Mouse (Mus musculus): Measurements from ENCODE around the gene C2cd4d. TPM values are rescaled to one million over a fixed set of nuclear protein-coding genes. Genes with fewer than 3 reads are reported as not detected.

C2cd4d gene
- polyA plus RNA-seq, 1 experiment from 2014 or later: 0.54 TPM

DNA sequence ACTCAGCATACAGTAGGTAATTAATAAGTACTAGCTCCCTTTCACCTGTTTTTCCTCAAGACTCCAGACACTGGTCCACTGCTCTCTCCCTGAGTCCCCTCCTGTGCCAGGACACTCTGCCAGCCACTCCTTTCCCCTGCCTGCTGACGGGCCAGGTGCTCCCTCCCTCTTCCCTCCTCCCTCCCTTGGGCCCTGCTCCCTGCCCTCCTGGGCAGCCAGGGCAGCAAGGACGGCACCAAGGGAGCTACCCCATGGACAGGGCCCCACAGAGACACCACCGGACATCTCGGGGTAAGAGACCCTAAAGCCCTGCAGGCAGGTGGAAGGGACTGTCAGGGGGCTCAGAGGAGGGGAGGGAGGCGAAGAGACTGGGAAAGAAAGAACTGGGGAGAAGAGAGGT lies 10.4 kb downstream of the C2cd4d start, which contains the start of gene Rorc:
Rorc (plus strand) TSS at position 154 of the 400 bp plus-strand sequence.
- Histone ChIP-seq H3K4me1 (ENCODE audit: control insufficient read depth, insufficient read depth, low read length) (peaks cover 24% of the 10 kb centered on the region), H3K4me2 (ENCODE audit: low read depth, low read length) (peak within 1 kb of the TSS; percentile 64), H3K9me3 (replicated peaks; ENCODE audit: control insufficient read depth, low read length) (no peaks in the 10 kb centered on the region), H3K36me3 (ENCODE audit: control insufficient read depth, insufficient read depth) (no peaks in the 10 kb centered on the region), H3K9ac (ENCODE audit: low read length) (peak within 1 kb of the TSS; percentile 70), H3K4me3 (ENCODE audit: low read length) (peak within 1 kb of the TSS; percentile 52), H3K27me3 (ENCODE audit: control insufficient read depth, insufficient read depth, low read length) (no peaks in the 10 kb centered on the region), H3K27ac (ENCODE audit: low read length) (peak within 1 kb of the TSS; percentile 44)
- ATAC-seq (replicated peaks; ENCODE audit: extremely low read depth, insufficient read depth, low FRiP score): 0 out of 2 replicates have a peak, but pooled peaks have one; percentile 25
- WGBS: 10% methylated on average over 5 of the region's 5 CpGs

DNA sequence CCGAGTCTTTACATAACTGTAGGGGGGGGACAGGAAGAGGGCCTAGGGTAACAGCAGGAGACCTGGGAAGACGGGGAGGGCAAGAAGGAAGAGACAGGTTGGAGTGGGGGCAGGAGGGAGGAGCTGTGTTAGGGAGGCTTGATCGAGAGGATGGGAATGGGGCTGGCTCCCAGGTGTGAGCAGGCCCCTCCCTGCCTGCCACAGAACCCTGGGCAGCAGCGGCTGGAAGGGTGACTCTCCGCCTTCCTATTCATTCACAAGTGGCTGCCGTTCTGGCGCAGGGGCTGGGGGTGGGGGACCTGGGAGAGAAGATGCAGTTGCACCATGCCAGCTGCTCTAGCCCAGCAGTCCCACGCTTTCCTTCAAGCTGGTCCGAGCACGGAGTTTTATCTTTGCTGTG lies 10.9 kb downstream of the C2cd4d start:
- peak; percentile 19 for ATAC-seq (replicated peaks; ENCODE audit: extremely low read depth, insufficient read depth, low FRiP score)
- Histone ChIP-seq H3K4me3 (ENCODE audit: low read length) (peak overlapping the region; percentile 52), H3K4me1 (ENCODE audit: control insufficient read depth, insufficient read depth, low read length) (peaks cover 24% of the 10 kb centered on the region), H3K4me2 (ENCODE audit: low read depth, low read length) (peak overlapping the region; percentile 64), H3K36me3 (ENCODE audit: control insufficient read depth, insufficient read depth) (no peaks in the 10 kb centered on the region), H3K9me3 (replicated peaks; ENCODE audit: control insufficient read depth, low read length) (no peaks in the 10 kb centered on the region), H3K27ac (ENCODE audit: low read length) (peak overlapping the region; percentile 44; the same call in 1 of the 2 replicates), H3K9ac (ENCODE audit: low read length) (peak overlapping the region; percentile 70), H3K27me3 (ENCODE audit: control insufficient read depth, insufficient read depth, low read length) (no peaks in the 10 kb centered on the region)
- 2% methylated on average over 10 of the region's 10 CpGs for WGBS

DNA sequence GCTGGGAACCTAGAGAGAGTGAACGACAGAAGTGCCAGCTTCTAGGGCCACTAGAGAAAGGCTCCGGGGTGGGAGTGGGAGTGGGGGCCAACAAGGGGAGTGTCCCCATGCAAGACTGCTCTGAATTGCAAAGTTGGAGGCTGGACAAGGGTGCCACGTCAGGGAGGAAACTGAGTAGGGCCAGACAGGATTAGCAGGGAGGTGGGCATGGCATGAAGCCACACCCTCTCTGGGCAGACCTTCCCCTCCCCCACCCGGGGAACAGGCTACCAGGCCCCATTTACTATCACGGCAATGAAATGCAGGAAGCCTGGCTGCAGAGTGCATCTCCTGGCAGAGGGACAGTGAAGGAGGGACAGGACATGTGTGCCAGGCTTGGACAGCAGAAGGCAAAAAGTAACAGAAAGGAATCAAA lies 11.4 kb downstream of the C2cd4d start:
- Histone ChIP-seq H3K9ac (ENCODE audit: low read length) (peak overlapping the region; percentile 70), H3K9me3 (replicated peaks; ENCODE audit: control insufficient read depth, low read length) (no peaks in the 10 kb centered on the region), H3K27ac (ENCODE audit: low read length) (no peak overlapping the region), H3K4me2 (ENCODE audit: low read depth, low read length) (peak overlapping the region; percentile 64), H3K4me1 (ENCODE audit: control insufficient read depth, insufficient read depth, low read length) (peaks cover 24% of the 10 kb centered on the region), H3K27me3 (ENCODE audit: control insufficient read depth, insufficient read depth, low read length) (no peaks in the 10 kb centered on the region), H3K36me3 (ENCODE audit: control insufficient read depth, insufficient read depth) (no peaks in the 10 kb centered on the region), H3K4me3 (ENCODE audit: low read length) (peak overlapping the region; percentile 52)
- 2% methylated on average over 5 of the region's 5 CpGs for WGBS
- peak; percentile 7; the same call in 1 of the 2 replicates for ATAC-seq (replicated peaks; ENCODE audit: extremely low read depth, insufficient read depth, low FRiP score)

DNA sequence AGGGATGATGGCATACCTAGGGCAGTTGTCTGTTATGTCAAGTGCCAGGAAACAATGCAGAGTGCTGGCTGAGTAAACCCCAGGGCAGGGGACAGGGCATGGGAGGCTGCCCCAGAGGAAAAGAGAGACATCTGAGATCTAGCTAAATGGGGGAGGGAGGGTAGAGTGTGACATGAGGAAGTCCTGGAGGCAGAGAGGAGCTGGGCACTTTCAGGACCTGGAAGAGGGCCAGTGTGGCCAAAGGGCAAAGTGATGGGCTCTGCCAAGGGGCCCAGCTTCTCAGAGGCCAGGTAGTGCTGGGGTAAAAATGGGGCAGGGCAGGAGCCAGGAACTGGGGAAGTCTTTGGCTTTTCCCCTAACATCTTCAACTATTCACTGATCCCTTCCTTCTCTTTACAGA lies 12.4 kb downstream of the C2cd4d start:
- Histone ChIP-seq H3K4me1 (ENCODE audit: control insufficient read depth, insufficient read depth, low read length) (peaks cover 23% of the 10 kb centered on the region), H3K27ac (ENCODE audit: low read length) (no peak overlapping the region), H3K9me3 (replicated peaks; ENCODE audit: control insufficient read depth, low read length) (no peaks in the 10 kb centered on the region), H3K4me3 (ENCODE audit: low read length) (no peak overlapping the region), H3K36me3 (ENCODE audit: control insufficient read depth, insufficient read depth) (no peaks in the 10 kb centered on the region), H3K4me2 (ENCODE audit: low read depth, low read length) (no peak overlapping the region), H3K9ac (ENCODE audit: low read length) (no peak overlapping the region), H3K27me3 (ENCODE audit: control insufficient read depth, insufficient read depth, low read length) (no peaks in the 10 kb centered on the region)
- ATAC-seq (replicated peaks; ENCODE audit: extremely low read depth, insufficient read depth, low FRiP score): no peak

DNA sequence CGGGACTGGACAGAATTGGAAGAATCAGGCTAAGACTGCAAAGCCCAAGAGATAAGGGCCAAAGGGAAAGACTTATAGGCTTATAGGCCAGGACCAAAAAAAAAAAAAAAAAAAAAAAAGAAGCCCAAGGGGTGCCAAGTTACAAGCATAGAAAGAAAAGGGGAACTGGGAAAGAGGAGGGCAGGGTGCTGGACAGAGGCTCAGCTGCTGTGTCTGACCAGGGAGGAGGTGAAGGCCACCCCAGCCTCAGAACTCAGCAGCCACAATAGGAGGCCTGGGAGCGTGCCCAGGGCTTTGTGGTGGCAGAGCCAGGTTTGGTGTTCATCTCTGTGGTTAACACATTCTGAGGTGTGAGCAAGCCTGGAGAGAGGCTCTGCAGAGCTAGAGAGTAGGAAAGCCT lies 12.9 kb downstream of the C2cd4d start:
- Histone ChIP-seq H3K27ac (ENCODE audit: low read length) (no peak overlapping the region), H3K4me3 (ENCODE audit: low read length) (no peak overlapping the region; the same call in 1 of the 2 replicates), H3K36me3 (ENCODE audit: control insufficient read depth, insufficient read depth) (no peaks in the 10 kb centered on the region), H3K27me3 (ENCODE audit: control insufficient read depth, insufficient read depth, low read length) (no peaks in the 10 kb centered on the region), H3K4me1 (ENCODE audit: control insufficient read depth, insufficient read depth, low read length) (peaks cover 22% of the 10 kb centered on the region), H3K9ac (ENCODE audit: low read length) (no peak overlapping the region), H3K9me3 (replicated peaks; ENCODE audit: control insufficient read depth, low read length) (no peaks in the 10 kb centered on the region), H3K4me2 (ENCODE audit: low read depth, low read length) (no peak overlapping the region; the same call in 1 of the 2 replicates)
- 64% methylated on average over 2 of the region's 2 CpGs for WGBS
- no peak for ATAC-seq (replicated peaks; ENCODE audit: extremely low read depth, insufficient read depth, low FRiP score)

DNA sequence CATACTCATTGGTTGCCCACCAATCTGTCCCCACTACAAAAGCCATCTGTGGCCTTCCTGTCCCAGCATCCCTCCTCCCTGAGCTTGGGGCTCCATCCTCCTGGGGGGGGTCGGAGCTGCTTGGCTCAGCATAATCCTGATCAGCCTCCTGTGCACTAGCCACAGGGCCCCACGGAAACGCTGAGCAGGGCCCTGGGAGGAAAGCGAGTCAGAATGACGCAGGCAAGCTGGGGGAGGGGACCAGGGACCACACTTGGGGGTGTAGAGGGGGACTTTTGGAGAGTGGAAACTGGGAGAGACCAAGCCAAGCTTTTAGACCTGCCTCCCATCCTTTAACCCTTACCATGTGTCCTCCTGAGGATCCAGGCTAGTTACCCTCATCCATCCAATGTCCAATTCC lies 13.6 kb downstream of the C2cd4d start:
- no peak overlapping the region; the same call in 1 of the 2 replicates for H3K4me2 ChIP-seq (ENCODE audit: low read depth, low read length)
- no peaks in the 10 kb centered on the region for H3K27me3 ChIP-seq (ENCODE audit: control insufficient read depth, insufficient read depth, low read length)
- no peaks in the 10 kb centered on the region for H3K9me3 ChIP-seq (replicated peaks; ENCODE audit: control insufficient read depth, low read length)
- no peak for ATAC-seq (replicated peaks; ENCODE audit: extremely low read depth, insufficient read depth, low FRiP score)
- H3K4me3 ChIP-seq (ENCODE audit: low read length): no peak overlapping the region; the same call in 1 of the 2 replicates
- no peak overlapping the region for H3K9ac ChIP-seq (ENCODE audit: low read length)
- H3K4me1 ChIP-seq (ENCODE audit: control insufficient read depth, insufficient read depth, low read length): peaks cover 22% of the 10 kb centered on the region
- no peak overlapping the region for H3K27ac ChIP-seq (ENCODE audit: low read length)
- WGBS: 60% methylated on average over 5 of the region's 5 CpGs
- H3K36me3 ChIP-seq (ENCODE audit: control insufficient read depth, insufficient read depth): no peaks in the 10 kb centered on the region

DNA sequence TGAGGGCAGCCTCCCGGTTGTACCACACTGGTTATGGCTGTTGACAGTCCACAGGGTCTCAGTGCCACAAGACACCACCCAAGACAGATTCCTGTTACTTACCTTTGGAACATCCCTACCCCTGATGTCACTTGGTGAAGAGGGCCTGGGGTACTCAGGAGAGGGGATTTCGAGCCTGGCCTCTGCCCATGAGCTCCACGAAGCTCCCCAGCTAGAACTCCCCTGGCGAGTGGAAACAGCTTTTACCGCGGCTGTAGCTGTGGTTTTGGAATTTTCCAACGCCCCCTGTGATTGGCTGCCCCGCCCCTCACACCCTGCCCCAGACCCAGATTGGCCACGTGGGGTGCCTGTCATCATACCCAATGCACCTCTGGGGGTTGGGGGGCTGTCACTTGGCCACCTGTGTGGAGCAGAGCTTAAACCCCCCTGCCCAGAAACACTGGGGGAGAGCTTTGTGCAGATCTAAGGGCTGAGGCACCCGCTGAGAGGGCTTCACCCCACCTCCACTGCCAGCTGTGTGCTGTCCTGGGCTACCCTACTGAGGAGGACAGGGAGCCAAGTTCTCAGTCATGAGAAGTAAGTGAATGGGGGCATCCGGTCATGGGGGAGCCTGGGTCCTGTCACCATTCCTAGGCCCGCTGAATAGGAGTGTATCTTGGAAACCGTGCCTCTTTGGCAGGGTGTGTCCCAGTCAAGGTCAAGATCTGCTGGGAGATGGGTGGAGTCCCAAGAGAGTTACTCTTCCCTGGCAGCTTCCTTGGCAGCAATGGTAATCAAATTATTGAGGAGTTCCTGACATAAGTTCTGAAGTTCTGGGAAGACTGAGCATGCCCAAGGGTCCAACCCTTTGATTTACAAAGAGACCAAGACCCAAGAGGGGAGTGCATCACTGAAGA lies 15.0 kb downstream of the C2cd4d start:
- Histone ChIP-seq H3K36me3 (ENCODE audit: control insufficient read depth, insufficient read depth) (no peaks in the 10 kb centered on the region), H3K27me3 (ENCODE audit: control insufficient read depth, insufficient read depth, low read length) (no peaks in the 10 kb centered on the region), H3K4me2 (ENCODE audit: low read depth, low read length) (no peak overlapping the region), H3K9me3 (replicated peaks; ENCODE audit: control insufficient read depth, low read length) (no peaks in the 10 kb centered on the region), H3K4me3 (ENCODE audit: low read length) (no peak overlapping the region; the same call in 1 of the 2 replicates), H3K9ac (ENCODE audit: low read length) (no peak overlapping the region), H3K4me1 (ENCODE audit: control insufficient read depth, insufficient read depth, low read length) (peaks cover 12% of the 10 kb centered on the region), H3K27ac (ENCODE audit: low read length) (no peak overlapping the region)
- 12% methylated on average over 13 of the region's 13 CpGs for WGBS
- peak; percentile 34 for ATAC-seq (replicated peaks; ENCODE audit: extremely low read depth, insufficient read depth, low FRiP score)

DNA sequence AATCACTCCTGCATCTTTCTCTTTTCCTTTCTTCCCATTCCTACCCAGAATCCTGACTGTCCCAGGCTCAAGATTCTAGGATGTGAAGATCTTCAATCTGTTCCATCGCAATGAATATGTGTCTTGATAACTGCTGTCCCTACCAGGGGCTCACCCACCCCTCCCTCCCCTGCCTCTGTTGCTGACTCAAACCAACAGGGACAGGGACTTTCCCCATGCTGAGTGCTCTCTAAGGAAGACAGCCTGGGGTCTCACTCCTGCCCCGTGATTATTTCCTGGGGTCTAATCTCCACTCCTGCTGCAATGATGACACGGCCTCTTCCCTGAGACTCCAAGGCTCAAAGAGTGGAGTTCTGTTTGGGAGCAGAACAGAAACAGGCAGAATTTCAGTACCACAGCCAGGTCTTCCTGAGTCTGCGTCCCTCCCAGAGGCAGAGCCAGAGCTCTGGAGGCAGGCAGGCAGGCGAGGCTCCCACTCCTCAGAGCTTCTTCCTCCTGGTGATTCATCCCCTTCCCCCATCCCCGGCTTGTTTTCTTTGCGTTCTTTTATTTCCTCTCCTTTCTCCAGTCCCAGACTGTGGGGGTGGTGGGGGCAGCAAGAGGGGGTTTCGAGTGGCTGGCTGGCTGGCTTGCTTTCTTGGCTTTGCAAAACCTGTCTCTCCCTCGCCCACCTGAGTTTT lies 17.7 kb downstream of the C2cd4d start:
- no peak overlapping the region for H3K4me2 ChIP-seq (ENCODE audit: low read depth, low read length)
- no peaks in the 10 kb centered on the region for H3K9me3 ChIP-seq (replicated peaks; ENCODE audit: control insufficient read depth, low read length)
- no peak overlapping the region for H3K27ac ChIP-seq (ENCODE audit: low read length)
- H3K4me1 ChIP-seq (ENCODE audit: control insufficient read depth, insufficient read depth, low read length): no peaks in the 10 kb centered on the region
- H3K4me3 ChIP-seq (ENCODE audit: low read length): no peak overlapping the region
- no peaks in the 10 kb centered on the region for H3K27me3 ChIP-seq (ENCODE audit: control insufficient read depth, insufficient read depth, low read length)
- no peak overlapping the region for H3K9ac ChIP-seq (ENCODE audit: low read length)
- no peak for ATAC-seq (replicated peaks; ENCODE audit: extremely low read depth, insufficient read depth, low FRiP score)
- 19% methylated on average over 9 of the region's 9 CpGs for WGBS
- no peaks in the 10 kb centered on the region for H3K36me3 ChIP-seq (ENCODE audit: control insufficient read depth, insufficient read depth)

DNA sequence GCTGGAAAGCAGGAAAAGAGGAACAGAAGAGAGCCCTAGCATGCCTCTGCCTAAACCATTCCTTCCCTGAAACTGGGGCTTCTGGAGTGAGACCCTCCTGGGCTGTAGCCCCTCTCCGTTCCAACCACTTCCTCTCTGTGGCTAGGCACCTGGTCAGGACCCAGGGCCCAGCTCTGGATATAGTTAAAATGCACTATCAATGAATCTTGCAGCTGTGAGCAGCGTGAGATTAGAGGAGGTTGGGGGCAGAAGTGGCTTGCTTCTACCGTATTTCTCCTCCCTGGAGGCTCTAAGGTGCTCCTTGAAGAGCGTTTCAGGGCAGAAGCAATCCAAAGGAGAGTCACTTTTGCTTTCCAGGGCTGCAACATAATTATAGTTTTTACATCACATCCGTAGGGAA lies 20.1 kb downstream of the C2cd4d start:
- no peak overlapping the region for H3K27ac ChIP-seq (ENCODE audit: low read length)
- 56% methylated on average over 5 of the region's 5 CpGs for WGBS
- no peaks in the 10 kb centered on the region for H3K36me3 ChIP-seq (ENCODE audit: control insufficient read depth, insufficient read depth)
- H3K9ac ChIP-seq (ENCODE audit: low read length): no peak overlapping the region
- no peak overlapping the region for H3K4me3 ChIP-seq (ENCODE audit: low read length)
- H3K27me3 ChIP-seq (ENCODE audit: control insufficient read depth, insufficient read depth, low read length): no peaks in the 10 kb centered on the region
- H3K9me3 ChIP-seq (replicated peaks; ENCODE audit: control insufficient read depth, low read length): no peaks in the 10 kb centered on the region
- H3K4me2 ChIP-seq (ENCODE audit: low read depth, low read length): no peak overlapping the region
- no peaks in the 10 kb centered on the region for H3K4me1 ChIP-seq (ENCODE audit: control insufficient read depth, insufficient read depth, low read length)
- peak; percentile 28; the same call in 1 of the 2 replicates for ATAC-seq (replicated peaks; ENCODE audit: extremely low read depth, insufficient read depth, low FRiP score)
